Mouse (Mus musculus): Measurements from ENCODE around the gene Fgfr1op.
A peak's percentile ranks its signal among the peaks of the same experiment; 100 is the strongest.
"Not testable (repeated sequence)": the region's sequence is repeated elsewhere in the genome, so short reads cannot be mapped to it uniquely, and the experiment has no call there.

Fgfr1op gene

GRCm38 (mm10) chr17:8164701-8165607, at the start of gene Fgfr1op:
TSS of gene Fgfr1op (plus strand) at chr17:8165501.
- DNase-seq, result peak; percentile 58 to 69

DNA sequence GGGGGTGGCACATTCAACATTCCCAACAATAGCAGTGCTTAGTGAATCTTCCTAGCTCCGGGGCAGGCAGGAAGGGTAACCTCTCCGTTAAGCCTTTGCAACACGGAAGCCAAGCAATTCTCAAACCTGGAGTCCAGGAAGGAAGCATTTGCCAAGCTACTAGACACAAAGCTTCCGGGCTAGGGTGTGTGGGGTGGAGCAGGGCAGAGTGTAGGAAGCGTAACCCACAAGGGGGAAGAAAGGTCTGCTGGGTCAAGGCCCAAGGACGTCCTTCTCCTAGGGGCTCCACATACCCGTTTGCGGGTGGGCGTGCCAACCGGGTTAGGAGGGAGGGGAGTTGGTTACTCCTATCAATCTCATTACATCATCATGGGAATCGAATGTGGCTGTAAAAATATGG, 48.9 kb upstream of the Fgfr1op start:
- DNase-seq, result not testable (repeated sequence)

DNA sequence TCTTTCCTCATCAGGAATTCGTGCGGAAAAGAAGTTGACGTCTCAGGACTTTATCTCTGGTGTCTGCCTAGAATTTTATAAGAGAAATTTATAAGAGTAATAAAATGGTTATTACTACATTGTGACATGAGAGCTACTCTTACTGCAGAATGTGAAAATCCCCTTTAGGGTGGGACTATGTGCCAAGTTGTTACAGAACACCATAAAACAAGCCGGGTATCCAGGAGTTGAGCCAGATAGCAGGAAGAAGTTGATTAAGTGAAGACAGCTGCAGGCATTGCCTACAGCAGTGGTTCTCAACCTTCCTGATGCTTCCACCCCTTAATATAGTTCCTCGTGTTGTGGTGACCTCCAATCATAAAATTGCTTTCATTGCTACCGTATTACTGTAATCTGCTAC, 48.4 kb upstream of the Fgfr1op start:
- DNase-seq, result not testable (repeated sequence)

DNA sequence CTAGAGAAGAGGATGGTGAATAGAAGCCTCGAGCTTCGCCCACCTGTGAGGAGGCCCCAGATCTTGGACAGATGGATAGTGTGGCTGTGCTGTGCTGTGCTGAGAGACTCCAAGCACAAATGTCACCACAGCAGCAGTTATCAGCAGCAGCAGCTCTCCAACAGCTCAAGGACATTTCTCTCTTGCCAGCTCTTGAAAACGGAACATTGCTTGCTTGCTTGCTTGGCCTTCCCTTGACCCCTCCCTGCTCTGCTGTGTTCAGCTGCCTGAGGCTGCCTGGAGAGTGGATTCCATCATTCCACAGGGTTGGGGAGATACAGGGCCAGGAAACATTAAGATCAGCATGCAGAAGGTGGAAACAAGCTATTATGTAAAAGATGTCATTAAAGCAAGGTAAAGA, 42.3 kb upstream of the Fgfr1op start:
- DNase-seq, result not testable (repeated sequence)

- DNase-seq, result not testable (repeated sequence)
Observed at GRCm38 (mm10) chr17:8124586-8124985, 40.7 kb upstream of the Fgfr1op start.

DNA sequence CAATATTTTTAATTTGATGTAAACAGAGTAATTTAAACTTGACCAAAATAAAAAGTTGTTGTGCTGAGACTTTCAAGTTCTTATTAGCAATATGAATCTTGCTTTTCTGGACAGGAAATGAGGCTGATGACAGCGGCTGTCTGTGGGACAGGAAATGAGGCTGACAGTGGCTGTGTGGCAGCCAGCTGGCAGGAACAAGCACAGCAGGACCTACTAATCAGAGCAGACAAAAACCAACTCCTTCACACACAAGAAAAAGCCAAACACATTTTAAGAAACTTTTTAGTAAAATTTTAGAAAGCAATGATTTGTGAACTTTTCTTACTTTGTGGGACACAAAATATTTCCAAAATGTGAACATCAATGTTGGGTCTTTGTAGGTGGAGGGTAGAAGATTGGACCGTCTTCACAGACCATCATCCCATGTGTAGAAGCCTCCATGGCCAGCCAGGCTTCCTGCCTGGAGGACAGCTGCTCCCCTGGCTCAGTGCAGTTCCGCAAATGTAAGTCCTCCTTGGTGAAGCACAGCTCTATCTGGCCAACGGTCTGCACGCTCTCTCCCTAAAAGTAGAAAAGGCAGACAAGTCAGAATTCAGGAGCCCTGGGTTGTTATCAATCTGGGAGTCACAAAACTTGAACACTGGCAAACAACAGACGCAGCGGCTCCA, 36.8 kb upstream of the Fgfr1op start:
- DNase-seq, result not testable (repeated sequence)

DNA sequence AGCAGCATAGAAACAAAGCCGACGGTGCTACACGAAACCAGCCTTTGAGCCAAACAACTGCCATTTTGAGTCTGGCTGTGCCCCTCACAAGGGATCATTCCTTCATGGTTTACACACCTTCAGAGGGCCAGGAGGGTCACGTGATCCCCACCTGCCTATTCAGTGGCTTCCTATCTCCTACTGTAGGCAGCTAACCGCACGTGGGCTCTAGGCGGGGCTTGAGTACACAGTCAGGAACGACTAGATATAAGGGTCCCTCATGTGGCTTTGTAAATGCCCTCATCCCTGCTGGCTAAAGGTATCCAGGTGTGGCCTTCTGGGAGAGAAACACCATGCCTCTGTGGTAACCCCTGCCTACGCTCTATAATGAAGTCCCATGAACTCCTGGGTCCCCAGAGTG, 35.7 kb upstream of the Fgfr1op start:
- DNase-seq, result not testable (repeated sequence)

DNA sequence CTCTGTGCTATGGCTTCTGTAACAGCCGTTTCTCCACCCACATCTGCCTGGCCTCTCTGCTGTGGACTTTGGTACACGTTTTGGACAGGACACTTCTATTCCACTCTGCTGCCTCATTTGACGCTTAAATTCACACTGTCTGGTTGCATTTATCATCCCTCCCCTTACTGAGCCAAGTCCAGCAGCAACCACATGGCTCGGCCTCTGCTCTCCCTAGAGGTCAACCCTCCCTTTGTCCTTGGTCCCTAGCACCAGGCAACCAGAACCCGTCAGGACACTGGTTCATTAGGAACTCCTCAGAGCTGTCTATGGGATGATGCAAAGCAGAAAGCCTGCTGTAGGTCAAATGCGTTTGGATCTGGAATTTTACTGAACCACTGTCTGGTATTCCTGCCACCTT, 34.5 kb upstream of the Fgfr1op start:
- DNase-seq, result not testable (repeated sequence)

GRCm38 (mm10) chr17:8138116-8138515, 27.2 kb upstream of the Fgfr1op start:
- DNase-seq, result not testable (repeated sequence)

GRCm38 (mm10) chr17:8140210-8140609, 25.1 kb upstream of the Fgfr1op start:
- DNase-seq, result not testable (repeated sequence)

DNA sequence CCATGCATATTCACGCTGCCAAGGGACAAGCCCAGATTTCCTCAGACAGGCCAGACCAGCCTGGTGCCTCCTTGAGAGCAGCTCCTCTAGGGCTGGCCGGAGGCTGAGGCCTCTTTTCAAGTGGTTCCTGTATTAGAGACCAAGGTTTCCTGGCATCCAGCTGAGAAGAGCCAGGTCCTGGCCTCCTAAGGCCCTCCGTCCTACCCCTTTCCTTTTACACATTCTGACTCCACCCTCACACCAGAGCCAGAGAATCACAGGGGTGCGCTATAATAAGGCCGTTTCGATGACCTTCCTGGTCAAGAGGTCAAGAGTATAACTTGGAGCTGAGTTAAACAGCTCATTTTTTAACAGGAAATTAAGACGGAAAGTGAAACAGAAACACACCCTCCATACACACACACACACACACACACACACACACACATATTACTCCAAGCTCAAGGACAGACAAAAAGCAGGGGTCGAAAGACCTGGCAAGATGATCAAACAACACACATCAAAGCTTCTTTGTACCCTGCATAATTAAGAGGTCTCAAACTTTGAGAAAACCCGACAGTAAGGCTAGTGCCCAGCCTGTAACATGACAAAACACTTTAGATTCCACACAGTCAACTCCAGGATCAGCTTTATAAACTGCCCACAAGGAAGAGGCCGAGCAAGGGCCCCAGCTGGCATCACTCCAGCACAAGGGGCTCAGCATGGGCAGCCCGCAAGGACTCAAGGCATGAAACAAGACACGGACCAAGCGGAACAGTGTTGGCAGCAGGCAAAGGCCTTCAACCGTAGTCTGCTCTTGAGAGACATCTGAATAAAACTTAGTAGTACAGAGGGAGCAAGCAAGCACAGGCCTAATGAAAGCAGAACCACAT, 21.3 kb upstream of the Fgfr1op start:
- DNase-seq, result not testable (repeated sequence)

DNA sequence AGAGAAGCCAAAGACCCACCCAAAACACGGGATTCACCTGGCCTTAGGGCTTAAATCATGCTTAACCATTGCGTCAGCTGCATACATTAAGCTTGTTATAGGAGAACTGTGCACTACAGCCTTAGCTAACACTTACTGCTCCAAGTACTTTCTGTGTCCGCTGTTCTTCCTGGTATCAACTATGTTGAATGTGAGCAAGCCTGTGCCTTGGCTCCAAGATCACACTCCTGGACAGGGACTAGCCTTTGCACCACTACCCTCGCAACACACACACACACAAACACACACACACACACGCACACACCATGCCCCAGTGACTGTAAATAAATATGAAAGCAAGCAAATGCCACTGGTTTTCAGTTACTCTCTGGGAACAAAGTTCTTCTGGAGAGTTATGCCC, 18.4 kb upstream of the Fgfr1op start:
- not testable (repeated sequence) for DNase-seq

- peak; percentile 40 to 44 for DNase-seq
Observed at GRCm38 (mm10) chr17:8147439-8148316, 17.6 kb upstream of the Fgfr1op start, which contains the start of the genes Gm49673 and Rnaset2a. TSS of gene Gm49673 (minus strand) at chr17:8147788. TSS of gene Rnaset2a (minus strand) at chr17:8148097.

GRCm38 (mm10) chr17:8155010-8155409, 10.3 kb upstream of the Fgfr1op start:
- not testable (repeated sequence) for DNase-seq

- not testable (repeated sequence) for DNase-seq
Observed at GRCm38 (mm10) chr17:8155982-8156381, 9.3 kb upstream of the Fgfr1op start.

GRCm38 (mm10) chr17:8158627-8159026, 6.7 kb upstream of the Fgfr1op start:
- DNase-seq, result not testable (repeated sequence)

DNA sequence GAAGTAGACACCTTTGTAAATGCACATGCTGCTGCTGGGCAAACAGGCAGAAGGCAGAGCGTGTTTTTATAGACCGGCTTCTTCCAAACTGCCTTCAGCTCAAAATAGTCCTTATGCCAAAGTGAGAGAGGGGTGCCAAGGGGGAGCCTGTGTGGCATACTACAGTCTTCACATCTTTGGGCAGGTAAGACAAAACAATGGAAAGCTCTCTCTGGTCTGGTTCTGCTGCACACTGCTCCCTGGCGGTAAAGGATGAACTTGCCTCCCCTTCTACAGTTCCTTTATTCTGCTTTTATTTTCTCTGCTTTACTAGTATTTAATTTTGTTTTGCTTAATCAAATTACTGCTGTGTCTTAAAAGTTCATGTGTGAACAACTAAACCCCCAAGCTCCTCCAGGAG, 4.3 kb upstream of the Fgfr1op start:
- peak; percentile 21 to 55 for DNase-seq

- DNase-seq, result peak; percentile 51 to 57
Observed at GRCm38 (mm10) chr17:8165608-8165945, 276 bp downstream of the Fgfr1op start.

DNA sequence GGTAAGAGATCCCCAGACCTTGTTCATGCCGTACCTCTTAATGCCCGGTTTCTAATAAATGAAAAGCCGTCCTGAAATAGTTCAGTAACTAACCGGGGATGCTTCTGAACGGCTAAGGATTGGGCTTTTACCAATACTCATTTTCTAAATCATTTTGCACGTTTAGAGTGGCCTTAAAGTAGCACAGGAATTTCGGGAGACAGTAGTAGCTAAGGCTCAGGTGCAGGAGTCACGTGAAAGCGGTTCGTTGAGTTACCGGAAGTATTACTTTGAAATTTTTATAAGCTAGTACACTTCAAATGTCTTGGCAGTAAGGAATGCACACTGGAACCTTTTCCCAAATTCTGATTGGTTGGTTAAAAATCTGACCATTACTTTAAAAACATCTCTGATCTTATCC, 676 bp downstream of the Fgfr1op start:
- DNase-seq, result not testable (repeated sequence)

DNA sequence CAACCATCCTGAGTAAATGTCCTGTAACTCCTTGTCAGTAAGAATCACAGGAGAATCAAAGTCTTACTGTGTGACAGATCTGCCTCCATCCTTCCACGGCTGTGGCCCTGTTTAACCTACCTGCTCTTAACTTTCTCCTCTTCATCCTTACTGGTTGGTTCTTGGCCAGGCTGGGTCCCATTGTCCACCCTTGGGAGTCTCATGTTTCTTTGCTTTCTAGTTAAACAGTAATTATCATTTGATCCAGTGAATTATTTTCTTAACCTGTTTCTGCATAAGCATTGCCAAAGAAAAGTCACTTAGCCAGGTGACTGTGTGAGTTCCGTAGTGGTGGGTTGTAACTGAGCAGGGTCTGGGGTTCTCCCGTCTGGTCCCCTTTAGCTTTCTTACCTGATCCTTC, 1.2 kb downstream of the Fgfr1op start:
- DNase-seq, result not testable (repeated sequence)

- not testable (repeated sequence) for DNase-seq
Observed at GRCm38 (mm10) chr17:8167436-8167835, 2.1 kb downstream of the Fgfr1op start.

GRCm38 (mm10) chr17:8170331-8170730, 5.0 kb downstream of the Fgfr1op start:
- peak; percentile 15 to 30 for DNase-seq
